Comparison of ENCODE assay signal across 8 mouse cellular contexts in genomic region chr9:108339886-108340257, GRCm38 (mm10). TPM values are rescaled to one million over a fixed set of nuclear protein-coding genes. Genes with fewer than 3 reads are reported as not detected.
DNase-seq lines count a peak whose midpoint lies in the region; ATAC-seq and TF ChIP-seq lines count a peak whose summit lies in the region.

No protein-coding gene starts in this region.

- H3K4me2 ChIP-seq in midbrain, embryonic 13.5 days (replicated peaks): peak overlapping the region; percentile 73

- H3K36me3 ChIP-seq in heart, embryonic 10.5 days: peaks cover 22% of the 10 kb centered on the region
- H3K36me3 ChIP-seq in midbrain, embryonic 13.5 days: peaks cover 17% of the 10 kb centered on the region

- peaks cover 4% of the 10 kb centered on the region for H3K4me1 ChIP-seq in cerebellum, adult 2 months (ENCODE audit: control insufficient read depth, insufficient read depth, low read length)
- H3K4me1 ChIP-seq in heart, embryonic 10.5 days: peaks cover 40% of the 10 kb centered on the region
- peaks cover 27% of the 10 kb centered on the region for H3K4me1 ChIP-seq in midbrain, embryonic 13.5 days (replicated peaks)

- peak overlapping the region; percentile 83; the same call in 1 of the 2 replicates for H3K27ac ChIP-seq in cerebellum, adult 2 months (ENCODE audit: insufficient read depth, low read length)
- peak overlapping the region; percentile 97 for H3K27ac ChIP-seq in heart, embryonic 10.5 days
- H3K27ac ChIP-seq in midbrain, embryonic 13.5 days: peak overlapping the region; percentile 91; the same call in 1 of the 2 replicates

- no peak for ATAC-seq in midbrain, embryonic 13.5 days
- ATAC-seq in granulocyte monocyte progenitor cell, adult 5-6 weeks (replicated peaks; ENCODE audit: poor library complexity, severe bottlenecking): no peak

- TF ChIP-seq POLR2A in cerebellum, adult 2 months (IDR thresholded peaks at IDR 0.05; ENCODE audit: borderline replicate concordance, insufficient read depth, low read length): no peak

- peak; percentile 36 for DNase-seq in ovary, postnatal 36 days (ENCODE audit: low spot score)
- no peak for DNase-seq in ovary, postnatal 10 days (ENCODE audit: low spot score)
- DNase-seq in cerebellum, adult 2 months: peak; percentile 31 to 34
- DNase-seq in heart, embryonic 10.5 days (ENCODE audit: low spot score): no peak
- peak; percentile 35 to 65 for DNase-seq in kidney, postnatal 25 days
- no peak for DNase-seq in Muller cell, postnatal 12 days (ENCODE audit: inconsistent ontology term)

- no peaks in the 10 kb centered on the region for H3K27me3 ChIP-seq in cerebellum, adult 2 months (ENCODE audit: control insufficient read depth, insufficient read depth, low read length)
- H3K27me3 ChIP-seq in heart, embryonic 10.5 days (ENCODE audit: insufficient read depth, poor library complexity, severe bottlenecking): no peaks in the 10 kb centered on the region
- no peaks in the 10 kb centered on the region for H3K27me3 ChIP-seq in midbrain, embryonic 13.5 days

- peak overlapping the region; percentile 85 for H3K9ac ChIP-seq in midbrain, embryonic 13.5 days (replicated peaks)

- peak overlapping the region; percentile 66 for H3K4me3 ChIP-seq in cerebellum, adult 2 months (replicated peaks; ENCODE audit: insufficient read depth, low read depth, low read length)
- peak overlapping the region; percentile 89 for H3K4me3 ChIP-seq in heart, embryonic 10.5 days
- H3K4me3 ChIP-seq in midbrain, embryonic 13.5 days (replicated peaks): peak overlapping the region; percentile 65

- WGBS in cerebellum, adult 2 months: 8% methylated on average over 20 of the region's 20 CpGs
- 8% methylated on average over 20 of the region's 20 CpGs for WGBS in heart, embryonic 10.5 days
- WGBS in midbrain, embryonic 13.5 days: 17% methylated on average over 20 of the region's 20 CpGs

- no peak for TF ChIP-seq CTCF in cerebellum, adult 2 months (IDR thresholded peaks at IDR 0.05; ENCODE audit: borderline replicate concordance, insufficient read depth, low read depth, low read length)

- H3K9me3 ChIP-seq in heart, embryonic 10.5 days: no peaks in the 10 kb centered on the region
- no peaks in the 10 kb centered on the region for H3K9me3 ChIP-seq in midbrain, embryonic 13.5 days

RNA-seq across cellular contexts. Expression of gene Gpx1, which starts 1.2 kb away (rescaled TPM):
- polyA plus RNA-seq in cerebellum, adult 2 months (2012; rRNA removed): 247 and 249 TPM in 2 replicates
- polyA plus RNA-seq in heart, embryonic 10.5 days (2016; fragmentation: Nextera tagmentation; extraction: Ambion mirVana): 1,031 and 1,079 TPM in 2 replicates
- 474 and 511 TPM in 2 replicates for polyA plus RNA-seq in midbrain, embryonic 13.5 days (2015; fragmentation: Nextera tagmentation; extraction: Ambion mirVana)
- 2,602 and 2,684 TPM in 2 replicates for total RNA-seq in granulocyte monocyte progenitor cell, adult 5-6 weeks (2014; fragmentation: Nextera tagmentation)
- 1,938 and 2,180 TPM in 2 replicates for total RNA-seq in granulocyte monocyte progenitor cell, adult 5-6 weeks (2017)

RNA-seq across cellular contexts. Expression of gene Usp4, which starts 7.8 kb away (rescaled TPM):
- 97.5 and 104 TPM in 2 replicates for polyA plus RNA-seq in cerebellum, adult 2 months (2012; rRNA removed)
- polyA plus RNA-seq in heart, embryonic 10.5 days (2016; fragmentation: Nextera tagmentation; extraction: Ambion mirVana): 114 and 122 TPM in 2 replicates
- polyA plus RNA-seq in midbrain, embryonic 13.5 days (2015; fragmentation: Nextera tagmentation; extraction: Ambion mirVana): 143 and 146 TPM in 2 replicates
- total RNA-seq in granulocyte monocyte progenitor cell, adult 5-6 weeks (2014; fragmentation: Nextera tagmentation): 78.5 and 89.4 TPM in 2 replicates
- 62.7 and 75.5 TPM in 2 replicates for total RNA-seq in granulocyte monocyte progenitor cell, adult 5-6 weeks (2017)

RNA-seq across cellular contexts. Expression of gene Tcta, which starts 33.9 kb away (rescaled TPM):
- polyA plus RNA-seq in cerebellum, adult 2 months (2012; rRNA removed): 55.2 and 58.9 TPM in 2 replicates
- polyA plus RNA-seq in heart, embryonic 10.5 days (2016; fragmentation: Nextera tagmentation; extraction: Ambion mirVana): 28.2 and 30.3 TPM in 2 replicates
- 52.6 and 57.5 TPM in 2 replicates for polyA plus RNA-seq in midbrain, embryonic 13.5 days (2015; fragmentation: Nextera tagmentation; extraction: Ambion mirVana)
- 13.7 and 16.6 TPM in 2 replicates for total RNA-seq in granulocyte monocyte progenitor cell, adult 5-6 weeks (2014; fragmentation: Nextera tagmentation)
- 4.1 and 6.7 TPM in 2 replicates for total RNA-seq in granulocyte monocyte progenitor cell, adult 5-6 weeks (2017)

RNA-seq across cellular contexts. Expression of gene Rhoa, which starts 33.9 kb away (rescaled TPM):
- 198 and 201 TPM in 2 replicates for polyA plus RNA-seq in cerebellum, adult 2 months (2012; rRNA removed)
- 277 and 285 TPM in 2 replicates for polyA plus RNA-seq in heart, embryonic 10.5 days (2016; fragmentation: Nextera tagmentation; extraction: Ambion mirVana)
- 288 and 306 TPM in 2 replicates for polyA plus RNA-seq in midbrain, embryonic 13.5 days (2015; fragmentation: Nextera tagmentation; extraction: Ambion mirVana)
- total RNA-seq in granulocyte monocyte progenitor cell, adult 5-6 weeks (2014; fragmentation: Nextera tagmentation): 256 and 296 TPM in 2 replicates
- total RNA-seq in granulocyte monocyte progenitor cell, adult 5-6 weeks (2017): 242 and 247 TPM in 2 replicates

RNA-seq across cellular contexts. Expression of gene Amt, which starts 43.2 kb away (rescaled TPM):
- 63.2 and 64.2 TPM in 2 replicates for polyA plus RNA-seq in cerebellum, adult 2 months (2012; rRNA removed)
- polyA plus RNA-seq in heart, embryonic 10.5 days (2016; fragmentation: Nextera tagmentation; extraction: Ambion mirVana): 15.3 and 16.1 TPM in 2 replicates
- polyA plus RNA-seq in midbrain, embryonic 13.5 days (2015; fragmentation: Nextera tagmentation; extraction: Ambion mirVana): 33.6 and 35.5 TPM in 2 replicates
- total RNA-seq in granulocyte monocyte progenitor cell, adult 5-6 weeks (2014; fragmentation: Nextera tagmentation): 0.19 and 0.70 TPM in 2 replicates
- 1.8 TPM in 1 of 2 replicates, not detected in the other for total RNA-seq in granulocyte monocyte progenitor cell, adult 5-6 weeks (2017)

Comparison
In these comparisons a context has a peak if more than half of its experiments do, and no peak if none do; other contexts are left out.
1. DNase-seq: peak in ovary, postnatal 36 days (single experiment), cerebellum, adult 2 months (2 of 2) and kidney, postnatal 25 days (2 of 2); none in ovary, postnatal 10 days (single experiment), heart, embryonic 10.5 days (single experiment) and Muller cell, postnatal 12 days (single experiment).
2. Peak in every context shown above with its lines, with median percentiles within 50 percentile points of each other: H3K27ac ChIP-seq and H3K4me3 ChIP-seq.